Mouse (Mus musculus): Measurements from ENCODE around the gene Olig2. TPM values are rescaled to one million over a fixed set of nuclear protein-coding genes. Genes with fewer than 3 reads are reported as not detected.

Gene Olig2
- total RNA-seq (2021): 10 to 100 TPM; 22.1 to 27.1 TPM

DNA sequence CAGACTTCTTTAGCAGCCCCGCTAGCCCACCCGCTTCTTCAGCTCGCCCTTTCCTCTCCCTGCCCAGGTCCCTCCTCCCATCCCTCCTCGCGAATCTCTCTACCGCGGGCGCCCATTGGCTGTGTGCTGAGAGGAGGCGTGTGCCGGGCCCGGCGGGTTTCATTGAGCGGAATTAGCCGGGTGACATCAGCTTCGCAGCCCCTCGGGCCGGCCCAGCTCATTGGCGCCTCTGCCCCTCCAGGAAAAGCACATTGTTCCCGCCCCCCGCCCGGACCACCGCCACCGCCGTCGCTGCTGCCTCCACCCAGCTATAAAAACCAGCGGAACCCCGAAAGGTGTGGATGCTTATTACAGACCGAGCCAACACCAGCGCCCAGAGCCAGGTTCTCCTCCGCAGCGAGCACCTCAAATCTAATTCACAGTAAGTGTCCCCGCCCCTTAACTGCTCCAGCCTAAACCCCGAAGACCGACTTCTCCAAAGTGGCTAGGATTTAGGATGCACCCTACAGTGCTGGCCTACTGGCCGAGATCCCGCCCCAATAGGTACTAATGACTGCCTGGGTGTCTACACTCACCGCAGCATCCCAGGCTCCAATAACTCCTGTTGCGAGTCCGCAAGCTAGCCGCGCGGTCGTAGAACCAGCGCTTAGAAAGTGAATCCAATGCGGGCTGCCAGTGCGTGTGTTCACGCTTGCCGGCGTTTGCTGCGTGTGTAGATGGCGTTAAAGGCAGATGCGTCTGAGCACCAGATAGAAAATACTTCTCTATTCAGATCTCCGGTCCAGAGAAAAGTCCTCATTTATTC lies at the start of gene Olig2:
Olig2 (plus strand) TSS at position 225 of the 805 bp plus-strand sequence.
- intact Hi-C loops (cut with DNase I): loop anchor here (10.0 kb wide), 1 partner anchor 79 kb away; no protein-coding TSS in a partner anchor
- peak in 1 of 2 experiments; percentile 36 for DNase-seq (ENCODE audit: low spot score in 2 of 2)

GRCm38 (mm10) chr16:91175892-91176291 lies 49.4 kb upstream of the Olig2 start:
- DNase-seq (ENCODE audit: low spot score in 2 of 2): no peak
- intact Hi-C loops (cut with DNase I): no loop called here

DNA sequence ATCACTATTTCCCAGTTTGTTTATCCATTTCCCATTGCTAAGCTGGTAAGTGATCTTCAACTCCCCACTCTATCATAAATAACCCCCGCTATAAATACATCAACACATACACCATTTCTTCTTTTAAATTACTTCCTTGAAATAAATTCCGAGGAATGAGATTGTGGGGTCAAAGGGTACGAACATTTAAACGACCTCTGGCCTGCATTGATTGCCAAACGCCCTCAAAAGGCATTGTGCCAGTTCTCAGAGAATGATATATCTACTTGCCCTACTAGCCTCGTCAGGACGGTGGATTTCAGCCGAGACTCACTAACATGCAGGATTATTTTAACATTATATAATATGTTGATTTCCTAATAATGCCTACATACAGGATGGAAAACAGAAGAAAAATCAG lies 38.2 kb upstream of the Olig2 start:
- intact Hi-C loops (cut with DNase I): no loop called here
- DNase-seq (ENCODE audit: low spot score in 2 of 2): no peak

GRCm38 (mm10) chr16:91187662-91188061 lies 37.6 kb upstream of the Olig2 start:
- DNase-seq (ENCODE audit: low spot score in 2 of 2): no peak
- intact Hi-C loops (cut with DNase I): no loop called here

DNA sequence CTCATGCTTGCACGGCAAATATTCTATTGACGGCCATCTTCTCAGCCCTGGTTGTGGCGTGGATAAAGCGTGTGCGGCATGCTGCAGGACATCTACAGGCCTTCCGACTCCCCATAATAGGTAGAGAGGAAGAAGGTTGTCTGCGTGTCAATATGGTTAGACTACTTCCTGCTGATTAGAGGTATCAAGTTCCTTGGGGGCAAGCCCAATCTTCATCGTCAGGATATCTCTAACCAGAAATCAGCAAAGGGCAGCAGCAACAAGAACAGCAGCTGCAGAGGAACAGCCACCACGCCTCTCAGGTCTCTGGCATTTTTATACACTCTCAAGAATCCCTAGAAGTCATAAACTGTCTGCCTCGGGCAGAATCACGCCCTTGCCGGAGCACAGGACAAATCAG lies 37.0 kb upstream of the Olig2 start:
- DNase-seq (ENCODE audit: low spot score in 2 of 2): no peak
- intact Hi-C loops (cut with DNase I): no loop called here

DNA sequence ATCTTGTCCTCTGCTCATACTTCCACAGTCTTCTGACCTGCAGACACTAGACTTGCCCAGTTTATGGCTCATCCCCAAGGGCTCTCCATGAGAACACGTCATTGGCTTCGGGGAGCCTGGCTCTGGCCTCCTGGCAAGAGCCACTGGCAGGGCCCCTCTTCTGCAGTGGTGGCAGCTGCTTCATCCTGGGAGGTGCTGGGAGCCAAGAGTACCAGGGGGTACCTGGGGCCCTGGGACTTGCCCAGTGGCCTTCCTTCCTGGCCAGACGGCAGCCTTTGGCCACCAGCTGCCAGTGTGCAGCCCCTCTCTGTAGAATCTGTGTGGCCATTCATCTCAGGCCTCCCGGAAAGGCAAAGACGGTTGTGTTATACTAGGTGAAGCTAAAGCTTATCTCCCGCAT lies 34.0 kb upstream of the Olig2 start:
- intact Hi-C loops (cut with DNase I): no loop called here
- DNase-seq (ENCODE audit: low spot score in 2 of 2): no peak

- peak; percentile 17 for DNase-seq (ENCODE audit: low spot score in 2 of 2)
- intact Hi-C loops (cut with DNase I): no loop called here
Observed at GRCm38 (mm10) chr16:91191663-91192237, 33.5 kb upstream of the Olig2 start.

- intact Hi-C loops (cut with DNase I): no loop called here
- no peak for DNase-seq (ENCODE audit: low spot score in 2 of 2)
Observed at GRCm38 (mm10) chr16:91192672-91193354, 32.4 kb upstream of the Olig2 start.

- intact Hi-C loops (cut with DNase I): no loop called here
Observed at GRCm38 (mm10) chr16:91199815-91200214, 25.4 kb upstream of the Olig2 start.

DNA sequence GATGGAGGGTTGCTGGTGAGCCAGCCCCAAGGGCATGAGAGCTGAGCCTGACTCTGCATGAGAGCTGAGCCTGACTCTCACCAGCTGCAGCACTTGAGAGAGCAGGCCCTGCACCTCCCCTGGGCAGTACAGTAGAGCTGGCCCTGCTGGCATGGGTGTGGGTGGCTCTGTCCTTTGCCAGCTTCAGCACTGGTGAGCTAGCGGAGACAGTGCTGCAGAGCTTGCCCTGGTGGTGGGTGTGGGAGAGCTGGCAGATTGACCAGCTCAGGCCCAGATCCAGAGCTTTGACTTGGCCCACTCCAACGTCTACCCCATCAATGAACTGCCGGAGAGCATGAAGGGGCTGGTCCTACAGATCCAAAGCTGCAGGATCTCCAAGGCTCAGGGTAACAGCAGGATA lies 22.3 kb upstream of the Olig2 start:
- no peak for DNase-seq (ENCODE audit: low spot score in 2 of 2)
- intact Hi-C loops (cut with DNase I): no loop called here

More at GRCm38 (mm10) chr16:91199815-91200214, 25.4 kb upstream of the Olig2 start:
- no peak for DNase-seq (ENCODE audit: low spot score in 2 of 2)

GRCm38 (mm10) chr16:91206371-91206770 lies 18.9 kb upstream of the Olig2 start:
- DNase-seq (ENCODE audit: low spot score in 2 of 2): no peak
- intact Hi-C loops (cut with DNase I): no loop called here

DNA sequence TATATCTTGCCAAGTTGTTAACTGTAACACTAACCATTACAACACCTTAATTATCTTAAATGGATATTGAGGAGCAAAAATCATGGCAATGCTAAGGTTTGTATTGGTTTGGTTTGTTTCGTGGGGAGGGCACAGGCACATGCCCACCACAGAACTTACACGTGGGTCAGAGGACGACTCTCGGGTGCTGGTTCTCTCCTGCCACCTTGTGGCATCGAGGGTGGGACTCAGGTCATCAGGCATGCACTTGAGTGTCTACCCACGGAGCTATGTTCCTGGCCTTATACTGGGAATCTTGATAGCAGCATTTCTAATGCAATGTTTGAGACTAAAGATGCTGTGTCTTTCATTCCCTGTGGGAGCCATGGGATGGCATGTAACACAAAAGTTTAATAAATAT lies 8.2 kb upstream of the Olig2 start:
- intact Hi-C loops (cut with DNase I): no loop called here
- DNase-seq (ENCODE audit: low spot score in 2 of 2): no peak

GRCm38 (mm10) chr16:91217948-91218347 lies 7.3 kb upstream of the Olig2 start:
- intact Hi-C loops (cut with DNase I): no loop called here

DNA sequence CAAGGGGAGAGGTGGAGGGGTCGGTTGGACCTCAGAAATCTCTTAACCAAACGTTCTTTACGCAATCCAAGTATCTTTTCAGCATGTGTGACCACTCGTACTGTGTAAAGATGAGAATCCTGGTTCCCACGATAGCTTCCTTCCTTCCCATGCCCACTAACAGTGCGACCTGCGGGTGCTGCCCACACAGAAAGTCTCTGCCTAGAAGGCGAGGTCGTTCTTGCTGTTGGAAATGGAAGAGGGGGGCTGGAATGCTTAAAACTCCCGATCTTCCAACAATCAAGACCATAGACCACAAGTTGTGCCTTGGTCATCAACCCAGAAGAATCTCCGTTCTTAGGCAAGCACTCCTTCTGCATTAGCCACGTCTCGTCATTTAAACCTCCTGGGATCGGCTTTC lies 6.0 kb upstream of the Olig2 start:
- no peak for DNase-seq (ENCODE audit: low spot score in 2 of 2)
- intact Hi-C loops (cut with DNase I): no loop called here

More at GRCm38 (mm10) chr16:91217948-91218347, 7.3 kb upstream of the Olig2 start:
- no peak for DNase-seq (ENCODE audit: low spot score in 2 of 2)

DNA sequence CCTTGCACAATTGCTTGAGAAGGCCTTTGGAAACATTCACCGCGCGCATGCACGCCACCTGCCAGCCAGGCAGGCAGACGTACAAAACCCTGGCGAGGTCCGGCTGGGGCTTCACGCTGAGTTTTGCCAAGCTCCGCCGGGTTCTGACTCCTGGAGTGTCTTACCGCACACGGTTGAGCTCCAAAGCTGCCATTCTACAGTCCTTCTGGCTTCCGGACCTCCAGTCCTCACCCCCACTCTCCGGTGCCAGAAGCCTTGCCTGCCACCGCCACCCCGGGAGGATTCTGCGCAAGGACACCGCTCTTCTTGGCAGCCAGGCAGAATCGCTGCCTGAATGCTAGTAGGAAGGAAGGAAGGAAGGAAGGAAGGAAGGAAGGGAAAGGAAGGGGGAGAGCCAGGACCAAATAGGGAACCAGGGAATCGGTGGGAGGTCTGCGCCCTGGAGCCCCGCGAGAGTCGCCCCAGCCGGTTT lies 3.0 kb upstream of the Olig2 start:
- intact Hi-C loops (cut with DNase I): loop anchor here (5.0 to 10.0 kb wide), 3 partner anchors 50 to 140 kb away; no protein-coding TSS in a partner anchor
- no peak for DNase-seq (ENCODE audit: low spot score in 2 of 2)

DNA sequence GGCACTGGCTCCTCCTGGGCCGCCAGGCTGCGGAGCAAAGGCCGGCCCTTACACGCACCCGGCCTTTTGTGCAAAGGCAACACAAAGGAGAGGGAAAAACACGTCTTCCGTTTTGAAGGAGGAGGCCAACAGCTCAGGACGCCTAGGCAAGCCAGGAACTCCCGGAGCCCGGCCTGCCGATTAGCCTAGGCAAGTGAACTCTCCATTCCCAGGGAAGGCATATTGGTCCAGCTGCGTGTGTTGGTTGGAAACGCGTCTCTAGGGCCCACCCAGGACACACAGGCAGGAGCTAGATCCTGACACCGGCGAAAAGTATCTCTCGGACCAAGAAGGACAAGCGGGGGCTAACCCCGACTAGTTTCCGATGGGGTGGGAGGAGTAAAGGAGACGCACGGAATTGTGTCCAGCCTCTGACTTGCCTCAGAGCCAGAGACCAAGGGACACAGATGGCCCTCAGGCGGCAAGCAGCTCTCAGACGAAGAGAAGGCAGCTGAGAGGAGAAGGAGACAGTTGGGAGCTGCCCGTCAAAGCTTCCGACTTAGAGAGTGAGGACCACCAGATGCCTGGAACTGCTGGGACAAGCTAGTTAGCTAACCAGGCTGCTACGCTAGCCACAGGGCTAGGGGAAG lies 2.5 kb upstream of the Olig2 start:
- DNase-seq (ENCODE audit: low spot score in 2 of 2): peak in 1 of 2 experiments; percentile 36
- intact Hi-C loops (cut with DNase I): loop anchor here (5.0 to 10.0 kb wide), 3 partner anchors 50 to 140 kb away; no protein-coding TSS in a partner anchor

DNA sequence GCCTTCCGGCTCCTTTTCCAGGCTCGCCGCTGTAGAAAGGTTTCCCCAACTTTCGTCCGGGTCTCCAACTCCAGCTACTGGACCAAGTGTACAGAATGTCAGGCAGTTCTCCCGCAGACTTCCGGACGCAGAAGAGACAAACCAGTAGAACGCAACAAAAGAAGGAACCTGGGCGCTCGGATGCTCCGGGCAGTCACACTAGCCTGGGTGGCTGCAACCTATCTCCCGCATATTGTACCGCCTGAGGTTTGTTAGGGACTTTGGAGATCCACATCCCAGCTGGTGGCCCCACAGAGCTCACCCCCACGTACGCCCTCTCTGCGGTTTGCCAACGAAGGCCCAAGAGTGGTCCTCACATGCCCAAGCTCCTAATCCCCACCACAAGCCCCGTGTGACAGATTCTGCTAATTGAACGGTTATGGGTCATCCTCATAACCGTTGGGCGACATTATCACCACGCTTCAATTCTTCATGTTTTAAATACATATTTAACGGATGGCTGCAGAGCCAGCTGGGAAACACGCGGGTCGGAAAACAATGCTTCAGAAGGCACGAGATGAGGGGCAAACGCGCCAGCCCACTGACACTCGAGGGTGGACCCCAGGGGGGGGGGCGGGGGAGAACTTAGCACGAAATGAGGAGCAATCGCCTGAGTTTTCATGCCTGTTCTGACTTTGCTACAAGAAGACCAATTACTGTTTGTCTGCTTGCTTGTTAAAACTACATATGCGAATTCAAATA lies 1.8 kb upstream of the Olig2 start:
- no peak for DNase-seq (ENCODE audit: low spot score in 2 of 2)
- intact Hi-C loops (cut with DNase I): loop anchor here (5.0 to 10.0 kb wide), 3 partner anchors 51 to 141 kb away; no protein-coding TSS in a partner anchor

GRCm38 (mm10) chr16:91224068-91224402 lies 1.2 kb upstream of the Olig2 start:
- DNase-seq (ENCODE audit: low spot score in 2 of 2): no peak
- intact Hi-C loops (cut with DNase I): loop anchor here (5.0 to 10.0 kb wide), 3 partner anchors 52 to 142 kb away; no protein-coding TSS in a partner anchor
